Mouse (Mus musculus) C2C12 (cell line): Measurements from ENCODE around the gene Cdc42se2. TPM values are rescaled to one million over a fixed set of nuclear protein-coding genes. Genes with fewer than 3 reads are reported as not detected.

ENCODE experiments used
- H3K27me3 ChIP-seq: one replicate; pipeline ENCODE4 v1.6.1; 2011; ENCODE audit not compliant: control insufficient read depth, insufficient read depth, insufficient read length
- H3K36me3 ChIP-seq: one replicate; pipeline ENCODE4 v1.6.1; 2011; ENCODE audit not compliant: control insufficient read depth, insufficient read depth
- H3K4me3 ChIP-seq: one replicate; pipeline ENCODE4 v1.5.1; 2011; ENCODE audit warnings: mild to moderate bottlenecking, control low read depth; ENCODE audit not compliant: poor library complexity, insufficient read depth, severe bottlenecking
- H3K79me2 ChIP-seq: one replicate; pipeline ENCODE4 v1.6.1; 2011; ENCODE audit not compliant: control insufficient read depth, insufficient read depth
- H3K79me3 ChIP-seq: one replicate; pipeline ENCODE4 v1.6.1; 2011; ENCODE audit warnings: low read depth, control low read depth
- H3ac ChIP-seq: one replicate; pipeline ENCODE3; 2011; ENCODE audit warnings: low read depth; ENCODE audit not compliant: control insufficient read depth, insufficient read length
- CEBPB ChIP-seq: IDR thresholded peaks from one replicate; pipeline ENCODE4 v1.6.1; 2011; ENCODE audit warnings: low read depth, mild to moderate bottlenecking, control low read depth, moderate library complexity
- CTCF ChIP-seq: IDR thresholded peaks from one replicate; pipeline ENCODE4 v1.5.1; 2011; ENCODE audit not compliant: control insufficient read depth, insufficient read depth, insufficient read length
- FOSL1 ChIP-seq: IDR thresholded peaks from one replicate; pipeline ENCODE4 v1.8.0; 2011; ENCODE audit warnings: mild to moderate bottlenecking, low read length; ENCODE audit not compliant: poor library complexity, insufficient read depth, severe bottlenecking
- MAX ChIP-seq: IDR thresholded peaks from one replicate; pipeline ENCODE4 v1.6.1; 2011; ENCODE audit warnings: mild to moderate bottlenecking, control low read depth
- MYOD1 ChIP-seq: IDR thresholded peaks from one replicate; pipeline ENCODE4 v1.6.1; 2011; ENCODE audit warnings: low read depth; ENCODE audit not compliant: control insufficient read depth, insufficient read length
- MYOG ChIP-seq: IDR thresholded peaks from one replicate; pipeline ENCODE4 v1.6.1; 2011; ENCODE audit not compliant: control insufficient read depth, insufficient read length; ENCODE audit errors: extremely low read depth
- USF1 ChIP-seq: IDR thresholded peaks from one replicate; pipeline ENCODE4 v1.6.1; 2011; ENCODE audit warnings: low read depth, mild to moderate bottlenecking, control low read depth, moderate library complexity
- polyA plus RNA-seq: library from polyadenylated mRNA; unstranded; fragments of >200 nt; fragmentation: generic; extraction: Trizol; gene quantifications from one replicate; pipeline ENCODE4 v1.2.1, GENCODE M21; 2012; ENCODE audit warnings: missing spikeins

Cdc42se2 gene
- polyA plus RNA-seq, 1 experiment = 21.8 TPM

- Histone ChIP-seq H3K27me3 (no peaks in the 10 kb centered on the region), H3ac (peak overlapping the region; percentile 90), H3K79me3 (peaks cover 46% of the 10 kb centered on the region), H3K36me3 (no peaks in the 10 kb centered on the region), H3K79me2 (peaks cover 53% of the 10 kb centered on the region), H3K4me3 (peak overlapping the region; percentile 87)
- TF ChIP-seq USF1 = no peak
- TF ChIP-seq CTCF = no peak
- TF ChIP-seq FOSL1 = no peak
- TF ChIP-seq CEBPB = no peak
- no peak for TF ChIP-seq MYOG
- no peak for TF ChIP-seq MAX
- no peak for TF ChIP-seq MYOD1
Observed at GRCm38 (mm10) chr11:54786858-54787487, 502 bp downstream of the Cdc42se2 start.

GRCm38 (mm10) chr11:54785566-54785965 lies 1.9 kb downstream of the Cdc42se2 start:
- H3K27me3 ChIP-seq = no peaks in the 10 kb centered on the region
- no peak overlapping the region for H3K4me3 ChIP-seq
- peaks cover 53% of the 10 kb centered on the region for H3K79me3 ChIP-seq
- H3K36me3 ChIP-seq = no peaks in the 10 kb centered on the region
- TF ChIP-seq FOSL1 (no peak), CEBPB (no peak), MYOG (no peak), MYOD1 (no peak), MAX (no peak), CTCF (no peak)
- no peak overlapping the region for H3ac ChIP-seq
- peaks cover 67% of the 10 kb centered on the region for H3K79me2 ChIP-seq

- peaks cover 78% of the 10 kb centered on the region for H3K79me2 ChIP-seq
- H3K27me3 ChIP-seq = no peaks in the 10 kb centered on the region
- TF ChIP-seq MYOG (no peak), CEBPB (no peak), FOSL1 (no peak), CTCF (no peak), USF1 (no peak), MAX (no peak), MYOD1 (no peak)
- peaks cover 61% of the 10 kb centered on the region for H3K79me3 ChIP-seq
- H3K36me3 ChIP-seq = no peaks in the 10 kb centered on the region
- H3ac ChIP-seq = no peak overlapping the region
- H3K4me3 ChIP-seq = no peak overlapping the region
Observed at GRCm38 (mm10) chr11:54784436-54784835, 3.0 kb downstream of the Cdc42se2 start.

GRCm38 (mm10) chr11:54782253-54782652 lies 5.2 kb downstream of the Cdc42se2 start:
- Histone ChIP-seq H3K27me3 (no peaks in the 10 kb centered on the region), H3K79me2 (peaks cover 100% of the 10 kb centered on the region), H3K36me3 (no peaks in the 10 kb centered on the region), H3ac (no peak overlapping the region), H3K79me3 (peaks cover 76% of the 10 kb centered on the region), H3K4me3 (no peak overlapping the region)
- TF ChIP-seq CTCF = no peak
- no peak for TF ChIP-seq MYOG
- no peak for TF ChIP-seq MYOD1
- no peak for TF ChIP-seq CEBPB
- TF ChIP-seq USF1 = no peak
- no peak for TF ChIP-seq MAX

GRCm38 (mm10) chr11:54779946-54780345 lies 7.5 kb downstream of the Cdc42se2 start:
- Histone ChIP-seq H3K27me3 (no peaks in the 10 kb centered on the region), H3K79me3 (peaks cover 73% of the 10 kb centered on the region), H3K4me3 (no peak overlapping the region), H3ac (no peak overlapping the region), H3K79me2 (peaks cover 100% of the 10 kb centered on the region), H3K36me3 (no peaks in the 10 kb centered on the region)
- TF ChIP-seq FOSL1 = no peak
- TF ChIP-seq CTCF = no peak

- no peak overlapping the region for H3ac ChIP-seq
- no peaks in the 10 kb centered on the region for H3K27me3 ChIP-seq
- H3K4me3 ChIP-seq = no peak overlapping the region
- TF ChIP-seq MYOD1 = peak; percentile 16
- no peak for TF ChIP-seq CTCF
- no peak for TF ChIP-seq MYOG
- H3K36me3 ChIP-seq = no peaks in the 10 kb centered on the region
- peaks cover 64% of the 10 kb centered on the region for H3K79me3 ChIP-seq
- peaks cover 100% of the 10 kb centered on the region for H3K79me2 ChIP-seq
Observed at GRCm38 (mm10) chr11:54778131-54778844, 9.2 kb downstream of the Cdc42se2 start.
